18 mouse cellular contexts compared by ENCODE assay signal in genomic region chr12:81922838-81923237, GRCm38 (mm10).
"Had no signal": no experiment of that assay in that cellular context is flagged by ENCODE, and none has a peak within 500 bp of the region (broad histone marks: within the 10 kb centered on the region; RNA-seq: fewer than 3 reads in every experiment).

No protein-coding gene starts in this region.

- ATAC-seq: liver, embryonic 12.5 days; midbrain, embryonic 16.5 days had no signal

- H3K9ac ChIP-seq: limb, embryonic 15.5 days; liver, embryonic 12.5 days; lung, embryonic 14.5 days; neural tube, embryonic 13.5 days had no signal

- H3K27ac ChIP-seq: kidney, postnatal 0 days; limb, embryonic 15.5 days; liver, embryonic 12.5 days; midbrain, embryonic 10.5 days; neural tube, embryonic 13.5 days had no signal

- H3K4me3 ChIP-seq: limb, embryonic 15.5 days; liver, embryonic 12.5 days; midbrain, embryonic 10.5 days; neural tube, embryonic 13.5 days had no signal

- H3K4me2 ChIP-seq: limb, embryonic 15.5 days; liver, embryonic 12.5 days; lung, embryonic 14.5 days; neural tube, embryonic 13.5 days had no signal

- H3K27me3 ChIP-seq: limb, embryonic 15.5 days; liver, embryonic 12.5 days; neural tube, embryonic 13.5 days had no signal

- H3K4me1 ChIP-seq: liver, embryonic 12.5 days; midbrain, embryonic 10.5 days had no signal

- DNase-seq: kidney, adult 9 months; kidney, postnatal 36 days; layer of hippocampus, adult 9-11 months; layer of hippocampus, postnatal 36 days; lung, embryonic 14.5 days; lung, postnatal 10 days; lung, postnatal 4 days; retina, postnatal 1 day; right cerebral cortex, postnatal 4 days; spleen, adult 18-20 months; thymus, adult 18-20 months; thymus, postnatal 14 days had no signal

- H3K9me3 ChIP-seq: limb, embryonic 15.5 days; liver, embryonic 12.5 days; midbrain, embryonic 10.5 days; neural tube, embryonic 13.5 days had no signal
